ENCODE assay signal across 20 mouse cellular contexts in genomic region chr5:47215421-47215820, GRCm38 (mm10).
A peak's percentile ranks its signal among the peaks of the same experiment; 100 is the strongest.
DNase-seq lines count a peak whose midpoint lies in the region; ATAC-seq lines count a peak whose summit lies in the region.
"Had no signal": no experiment of that assay in that cellular context is flagged by ENCODE, and none has a peak within 500 bp of the region (broad histone marks: within the 10 kb centered on the region; RNA-seq: fewer than 3 reads in every experiment).

No protein-coding gene starts in this region.

- ATAC-seq in common myeloid progenitor, adult 5-6 weeks (replicated peaks; ENCODE audit: low read depth, poor library complexity, severe bottlenecking): peak; percentile 79
- ATAC-seq: activated CD4-positive, CD25-positive, alpha-beta regulatory T cell, adult 4 months; CD4-positive, CD25-positive, alpha-beta regulatory T cell, adult 4 months; Patski had no signal

- peaks cover 3% of the 10 kb centered on the region for H3K4me1 ChIP-seq in forebrain, embryonic 10.5 days

- H3K9me3 ChIP-seq in forebrain, embryonic 10.5 days: no peaks in the 10 kb centered on the region
- H3K9me3 ChIP-seq: G1E had no signal

- no peak overlapping the region for H3K4me3 ChIP-seq in forebrain, embryonic 10.5 days

- no peaks in the 10 kb centered on the region for H3K36me3 ChIP-seq in forebrain, embryonic 10.5 days (replicated peaks)
- H3K36me3 ChIP-seq: G1E had no signal

- DNase-seq in 416B (ENCODE audit: low read depth): peak; percentile 63
- no peak for DNase-seq in forebrain, embryonic 10.5 days (ENCODE audit: extremely low spot score, low spot score)
- DNase-seq in urinary bladder, postnatal 36 days (ENCODE audit: low spot score in 2 of 2): no peak
- DNase-seq: adrenal gland, adult 2 months; adrenal gland, adult 8-10 months; adrenal gland, postnatal 10 days; adrenal gland, postnatal 14 days; adrenal gland, postnatal 25 days; adrenal gland, postnatal 36 days; B cell, adult 2 months; cerebellum, adult 11 months; cerebellum, adult 11-12 months; cerebellum, adult 18-20 months; cerebellum, adult 2 months had no signal

- H3K27ac ChIP-seq in forebrain, embryonic 10.5 days: no peak overlapping the region

- no peaks in the 10 kb centered on the region for H3K27me3 ChIP-seq in forebrain, embryonic 10.5 days (ENCODE audit: poor library complexity, severe bottlenecking)
- H3K27me3 ChIP-seq: CH12.LX had no signal
